Mouse (Mus musculus): ENCODE data around the gene Ube2n. TPM values are rescaled to one million over a fixed set of nuclear protein-coding genes. Genes with fewer than 3 reads are reported as not detected.
"Not testable (repeated sequence)": the region's sequence is repeated elsewhere in the genome, so short reads cannot be mapped to it uniquely, and the experiment has no call there.

Ube2n gene
- polyA plus RNA-seq, 1 experiment, result 200 TPM

DNA sequence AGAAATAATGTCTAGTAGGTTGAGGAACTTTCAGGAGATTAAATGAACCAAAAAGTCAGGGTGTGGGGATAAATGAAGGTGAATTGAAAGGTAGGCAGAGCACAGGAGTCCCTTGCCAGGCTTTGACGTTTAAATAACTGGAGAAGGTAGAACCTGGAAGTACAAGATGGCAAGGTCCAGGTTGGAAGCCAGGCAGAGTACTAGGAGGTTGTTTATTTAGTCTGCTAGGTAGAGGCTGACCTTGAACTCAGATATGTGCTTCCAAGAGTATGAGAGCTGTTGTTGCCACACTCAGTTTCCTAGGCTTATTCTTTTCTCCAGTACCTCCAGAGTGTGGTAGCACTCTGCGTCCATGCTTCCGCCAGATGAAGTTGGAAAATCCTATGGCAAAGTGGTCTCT lies 24.9 kb downstream of the Ube2n start:
- TF ChIP-seq CTCF (IDR thresholded peaks at IDR 0.05; ENCODE audit: borderline replicate concordance, insufficient read depth, low read length) (no peak), POLR2A (IDR thresholded peaks at IDR 0.05; ENCODE audit: low read depth, low read length) (no peak)

DNA sequence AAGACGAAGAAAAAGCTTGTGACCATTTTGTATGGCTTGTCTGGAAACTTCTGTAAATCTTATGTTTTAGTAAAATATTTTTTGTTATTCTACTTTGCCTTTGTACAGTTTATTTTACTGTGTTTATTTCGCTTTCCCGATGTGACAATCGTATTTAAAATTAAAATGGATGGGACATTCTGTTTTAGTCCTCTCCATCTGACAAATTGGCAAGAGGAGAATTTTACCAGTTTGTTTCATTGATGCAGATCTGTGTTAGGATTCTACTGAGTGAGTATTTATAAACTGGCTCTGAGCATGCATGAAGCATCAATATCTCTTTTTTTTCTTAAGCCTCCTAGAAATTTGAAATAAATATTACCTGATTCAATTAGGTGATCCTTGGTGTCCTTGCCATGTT lies 28.0 kb downstream of the Ube2n start:
- no peak overlapping the region for H3K4me3 ChIP-seq (ENCODE audit: insufficient read depth, low read length)
- H3K4me1 ChIP-seq (ENCODE audit: control insufficient read depth, insufficient read depth, low read length), result peaks cover 4% of the 10 kb centered on the region; the same call in 1 of the 2 replicates
- TF ChIP-seq CTCF (IDR thresholded peaks at IDR 0.05; ENCODE audit: borderline replicate concordance, insufficient read depth, low read length) (no peak), POLR2A (IDR thresholded peaks at IDR 0.05; ENCODE audit: low read depth, low read length) (no peak)
- no peak overlapping the region for H3K27ac ChIP-seq (ENCODE audit: insufficient read depth, low read length)

More for the DNA sequence above, 24.9 kb downstream of the Ube2n start:
- H3K4me1 ChIP-seq (ENCODE audit: control insufficient read depth, insufficient read depth, low read length), result peaks cover 4% of the 10 kb centered on the region; the same call in 1 of the 2 replicates
- no peak overlapping the region for H3K4me3 ChIP-seq (ENCODE audit: insufficient read depth, low read length)
- H3K27ac ChIP-seq (ENCODE audit: insufficient read depth, low read length), result no peak overlapping the region

DNA sequence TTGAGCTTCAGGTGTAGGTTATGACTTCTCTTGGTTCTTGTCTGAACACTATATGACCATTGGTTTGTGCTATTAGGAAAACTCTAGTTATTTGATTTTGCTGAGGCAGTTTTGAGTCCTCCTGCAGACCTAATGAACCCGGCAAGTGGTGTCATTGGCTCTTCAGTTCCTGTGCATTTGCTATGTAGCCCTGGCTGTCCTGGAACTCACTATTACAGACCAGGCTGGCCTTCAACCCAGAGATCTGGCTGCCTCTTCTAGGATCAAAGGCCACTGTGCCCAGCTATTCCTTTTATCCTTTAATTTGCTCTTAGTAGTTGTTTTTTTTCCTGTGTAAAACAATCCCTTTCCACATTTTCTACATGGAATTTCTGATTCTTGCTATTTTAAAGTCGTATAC lies 28.4 kb downstream of the Ube2n start:
- Histone ChIP-seq H3K4me1 (ENCODE audit: control insufficient read depth, insufficient read depth, low read length) (peaks cover 4% of the 10 kb centered on the region; the same call in 1 of the 2 replicates), H3K4me3 (ENCODE audit: insufficient read depth, low read length) (no peak overlapping the region), H3K27ac (ENCODE audit: insufficient read depth, low read length) (peak overlapping the region; percentile 25; the same call in 1 of the 2 replicates)
- TF ChIP-seq CTCF (IDR thresholded peaks at IDR 0.05; ENCODE audit: borderline replicate concordance, insufficient read depth, low read length), result no peak
- no peak for TF ChIP-seq POLR2A (IDR thresholded peaks at IDR 0.05; ENCODE audit: low read depth, low read length)

DNA sequence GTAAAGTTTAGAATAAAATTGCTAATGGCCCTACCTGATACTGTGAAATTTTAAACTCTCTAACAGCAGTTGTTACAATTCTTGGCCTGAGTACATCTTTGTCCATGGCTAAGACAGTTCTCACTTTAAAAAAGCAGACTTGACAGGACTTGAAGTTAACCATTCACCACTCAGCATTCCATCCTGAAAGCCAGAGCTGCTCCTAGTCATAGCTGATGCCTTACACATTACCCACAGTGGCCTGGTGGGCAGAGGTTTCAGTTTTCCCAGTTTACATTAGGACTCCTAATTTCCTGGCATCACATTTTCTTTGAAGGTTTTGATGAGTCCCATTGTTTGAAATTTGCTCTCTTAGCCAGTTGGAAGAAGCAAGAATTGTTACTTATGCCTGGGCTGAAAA lies 29.1 kb downstream of the Ube2n start:
- no peak for TF ChIP-seq POLR2A (IDR thresholded peaks at IDR 0.05; ENCODE audit: low read depth, low read length)
- no peak for TF ChIP-seq CTCF (IDR thresholded peaks at IDR 0.05; ENCODE audit: borderline replicate concordance, insufficient read depth, low read length)
- Histone ChIP-seq H3K4me3 (ENCODE audit: insufficient read depth, low read length) (no peak overlapping the region), H3K27ac (ENCODE audit: insufficient read depth, low read length) (peak overlapping the region; percentile 84), H3K4me1 (ENCODE audit: control insufficient read depth, insufficient read depth, low read length) (peaks cover 4% of the 10 kb centered on the region; the same call in 1 of the 2 replicates)

DNA sequence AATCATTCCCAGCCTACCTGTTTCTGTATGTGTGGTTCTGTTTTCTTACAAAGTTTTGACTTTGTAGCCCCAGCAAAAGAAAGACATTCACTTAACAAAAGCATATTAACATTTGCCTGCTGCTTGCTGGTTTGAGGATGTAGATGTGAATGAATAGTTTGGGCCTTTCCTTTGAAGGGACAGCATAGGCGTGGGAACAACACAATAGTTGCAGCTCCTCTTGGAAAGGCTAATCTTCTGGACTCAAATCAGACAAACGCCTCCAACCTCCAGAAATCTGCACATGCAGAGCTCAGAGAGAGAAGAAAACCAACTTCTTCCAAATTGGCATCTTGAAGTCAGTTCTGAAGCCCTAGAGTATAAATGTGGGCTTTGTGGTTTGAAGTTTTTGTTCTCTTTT lies 29.7 kb downstream of the Ube2n start:
- Histone ChIP-seq H3K27ac (ENCODE audit: insufficient read depth, low read length) (peak overlapping the region; percentile 84), H3K4me1 (ENCODE audit: control insufficient read depth, insufficient read depth, low read length) (peaks cover 4% of the 10 kb centered on the region; the same call in 1 of the 2 replicates), H3K4me3 (ENCODE audit: insufficient read depth, low read length) (no peak overlapping the region)
- TF ChIP-seq CTCF (IDR thresholded peaks at IDR 0.05; ENCODE audit: borderline replicate concordance, insufficient read depth, low read length), result no peak
- TF ChIP-seq POLR2A (IDR thresholded peaks at IDR 0.05; ENCODE audit: low read depth, low read length), result no peak

DNA sequence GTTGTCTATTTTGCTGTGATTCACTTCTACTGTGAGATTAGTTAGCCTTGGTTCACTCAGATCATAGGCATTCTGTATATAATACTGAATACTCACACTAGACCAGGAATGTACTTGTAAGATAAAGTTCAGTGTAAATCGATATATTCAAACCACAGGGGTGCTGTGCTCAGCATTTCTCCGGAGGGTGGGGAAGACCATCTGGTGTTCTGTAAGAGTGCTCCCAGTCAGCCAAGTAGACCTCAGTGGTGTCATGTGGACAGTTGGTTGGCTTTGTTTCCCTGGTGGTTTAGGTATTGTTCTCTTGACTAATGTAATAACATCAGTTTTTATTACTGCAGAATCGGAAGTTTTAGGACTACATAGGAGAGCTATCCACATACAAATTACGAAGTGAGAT lies 30.1 kb downstream of the Ube2n start:
- Histone ChIP-seq H3K4me3 (ENCODE audit: insufficient read depth, low read length) (no peak overlapping the region), H3K4me1 (ENCODE audit: control insufficient read depth, insufficient read depth, low read length) (peaks cover 4% of the 10 kb centered on the region; the same call in 1 of the 2 replicates), H3K27ac (ENCODE audit: insufficient read depth, low read length) (peak overlapping the region; percentile 84; the same call in 1 of the 2 replicates)
- no peak for TF ChIP-seq CTCF (IDR thresholded peaks at IDR 0.05; ENCODE audit: borderline replicate concordance, insufficient read depth, low read length)
- TF ChIP-seq POLR2A (IDR thresholded peaks at IDR 0.05; ENCODE audit: low read depth, low read length), result no peak

DNA sequence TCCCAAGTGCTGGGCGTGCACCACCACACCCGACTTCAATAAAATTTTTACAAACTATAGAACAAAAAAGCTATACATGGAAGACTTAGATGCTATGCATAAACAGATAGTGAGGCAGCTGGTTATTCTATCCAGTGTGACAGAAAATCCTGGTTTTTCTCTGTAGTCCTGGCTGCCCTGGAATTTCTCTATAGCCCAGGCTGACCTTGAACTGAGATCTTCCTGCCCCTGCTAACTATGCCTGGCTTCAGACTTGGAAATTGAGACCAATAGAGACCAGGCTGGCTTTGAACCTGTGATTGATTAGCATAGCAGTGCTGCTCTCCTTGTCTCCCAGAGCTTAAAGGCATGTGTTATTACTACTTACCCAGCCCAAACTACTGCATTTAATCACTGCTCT lies 31.2 kb downstream of the Ube2n start:
- Histone ChIP-seq H3K4me3 (ENCODE audit: insufficient read depth, low read length) (no peak overlapping the region), H3K27ac (ENCODE audit: insufficient read depth, low read length) (no peak overlapping the region), H3K4me1 (ENCODE audit: control insufficient read depth, insufficient read depth, low read length) (peaks cover 4% of the 10 kb centered on the region; the same call in 1 of the 2 replicates)
- TF ChIP-seq CTCF (IDR thresholded peaks at IDR 0.05; ENCODE audit: borderline replicate concordance, insufficient read depth, low read length) (no peak), POLR2A (IDR thresholded peaks at IDR 0.05; ENCODE audit: low read depth, low read length) (no peak)

DNA sequence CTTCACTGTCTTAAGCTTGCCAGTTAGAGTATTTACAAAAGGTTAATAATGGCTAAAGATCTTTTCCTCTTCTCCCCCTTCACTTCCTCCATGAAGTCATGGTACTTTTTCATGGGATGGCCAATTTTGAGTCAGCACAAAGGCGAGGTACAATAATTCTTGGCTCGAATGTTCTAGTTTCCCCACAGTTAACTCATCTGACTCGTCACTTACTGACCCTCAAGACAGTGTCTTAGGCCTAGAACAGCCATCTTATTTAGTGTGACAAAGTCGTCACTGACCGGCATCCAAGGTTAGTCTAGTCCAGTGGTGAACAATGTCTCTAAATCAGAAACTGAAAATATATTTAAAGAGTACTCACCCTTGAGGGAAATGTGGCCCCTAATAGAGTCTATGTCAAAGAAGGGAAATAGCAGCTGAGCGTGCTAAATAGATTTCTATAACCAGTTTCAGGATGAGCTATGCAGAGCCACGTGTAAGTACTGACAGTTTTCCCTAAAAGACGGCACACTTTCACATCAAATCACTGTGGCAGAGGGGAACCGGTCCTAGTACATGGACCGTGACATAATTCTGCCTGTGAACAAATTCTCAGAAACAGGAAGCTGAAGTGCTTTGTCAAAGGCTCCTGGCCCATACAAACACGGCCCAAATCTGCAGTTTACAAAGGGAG lies 33.3 kb downstream of the Ube2n start:
- Histone ChIP-seq H3K4me3 (ENCODE audit: insufficient read depth, low read length) (no peak overlapping the region), H3K27ac (ENCODE audit: insufficient read depth, low read length) (peak overlapping the region; percentile 12; the same call in 1 of the 2 replicates), H3K4me1 (ENCODE audit: control insufficient read depth, insufficient read depth, low read length) (peaks cover 4% of the 10 kb centered on the region; the same call in 1 of the 2 replicates)
- TF ChIP-seq CTCF (IDR thresholded peaks at IDR 0.05; ENCODE audit: borderline replicate concordance, insufficient read depth, low read length), result no peak

DNA sequence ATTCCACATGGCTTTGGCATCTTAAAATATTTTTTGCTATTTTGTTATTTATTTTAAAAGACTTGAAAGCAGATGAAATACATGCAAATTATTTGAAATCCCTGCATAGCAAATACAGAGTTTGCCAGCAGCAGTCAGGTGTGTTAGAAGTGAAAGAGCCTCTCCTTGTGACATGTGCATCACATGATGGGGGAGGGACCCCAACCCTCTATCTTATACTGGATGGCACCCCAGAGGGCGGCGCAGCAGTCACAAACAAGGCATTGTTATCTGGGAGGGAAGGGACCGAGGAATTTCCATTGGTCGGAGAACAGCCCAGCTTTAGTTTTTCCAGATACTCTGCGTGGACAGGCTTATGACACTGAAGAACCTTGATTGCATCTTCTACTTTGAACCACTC lies 34.1 kb downstream of the Ube2n start:
- H3K4me3 ChIP-seq (ENCODE audit: insufficient read depth, low read length); H3K27ac ChIP-seq (ENCODE audit: insufficient read depth, low read length); H3K4me1 ChIP-seq (ENCODE audit: control insufficient read depth, insufficient read depth, low read length): not testable (repeated sequence)

DNA sequence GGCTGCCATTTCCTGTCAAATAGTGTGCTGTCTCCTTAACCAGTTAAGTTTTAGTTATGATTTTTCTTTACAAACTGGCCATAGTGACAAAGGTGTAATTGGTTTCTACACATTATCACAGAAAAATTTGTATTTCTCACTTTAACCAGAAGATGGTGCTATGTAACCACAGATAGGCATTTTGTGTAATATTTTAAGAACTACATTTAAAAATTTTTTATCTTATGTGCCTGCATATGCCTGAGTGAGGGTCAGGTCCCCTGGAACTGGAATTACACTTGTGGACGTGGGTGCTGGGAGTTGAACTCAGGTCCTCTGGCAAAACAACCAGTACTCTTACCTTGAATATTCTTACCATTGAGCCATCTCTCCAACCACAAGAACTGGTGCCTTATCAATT lies 35.6 kb downstream of the Ube2n start:
- H3K27ac ChIP-seq (ENCODE audit: insufficient read depth, low read length), result no peak overlapping the region
- TF ChIP-seq POLR2A (IDR thresholded peaks at IDR 0.05; ENCODE audit: low read depth, low read length), result no peak
- no peak for TF ChIP-seq CTCF (IDR thresholded peaks at IDR 0.05; ENCODE audit: borderline replicate concordance, insufficient read depth, low read length)
- H3K4me1 ChIP-seq (ENCODE audit: control insufficient read depth, insufficient read depth, low read length), result no peaks in the 10 kb centered on the region

More for the DNA sequence above, 35.6 kb downstream of the Ube2n start:
- H3K4me3 ChIP-seq (ENCODE audit: insufficient read depth, low read length), result no peak overlapping the region

Data from embryonic fibroblast, embryonic 13.5 days (primary cell).